Mouse (Mus musculus) WW6 (cell line): ENCODE results near the gene Fam110a.
"Not testable (repeated sequence)": the region's sequence is repeated elsewhere in the genome, so short reads cannot be mapped to it uniquely, and the experiment has no call there.

Source experiments
- DNase-seq: peaks from one replicate; pipeline ENCODE4 v3.0.0-alpha.2; 2013; ENCODE audit warnings: low read depth, low spot score

Fam110a gene

GRCm38 (mm10) chr2:151997776-151998504, 17.9 kb upstream of the Fam110a start:
- no peak for DNase-seq

- DNase-seq, result not testable (repeated sequence)
Measured at GRCm38 (mm10) chr2:151997190-151997575, 17.2 kb upstream of the Fam110a start.

GRCm38 (mm10) chr2:151996229-151997189, 16.5 kb upstream of the Fam110a start, which contains the start of gene Slc52a3:
Gene Slc52a3, plus strand, starts transcription at chr2:151996511.
- no peak for DNase-seq

- DNase-seq, result no peak
Measured at GRCm38 (mm10) chr2:151994350-151995122, 14.5 kb upstream of the Fam110a start.

- DNase-seq, result no peak
Measured at GRCm38 (mm10) chr2:151991446-151991845, 11.4 kb upstream of the Fam110a start.

- no peak for DNase-seq
Measured at GRCm38 (mm10) chr2:151990985-151991394, 11.0 kb upstream of the Fam110a start.

GRCm38 (mm10) chr2:151988978-151989377, 9.0 kb upstream of the Fam110a start:
- no peak for DNase-seq

GRCm38 (mm10) chr2:151986958-151987357, 6.9 kb upstream of the Fam110a start:
- DNase-seq, result no peak

- no peak for DNase-seq
Measured at GRCm38 (mm10) chr2:151985426-151986172, 5.6 kb upstream of the Fam110a start.

- DNase-seq, result no peak
Measured at GRCm38 (mm10) chr2:151984019-151984418, 4.0 kb upstream of the Fam110a start.

GRCm38 (mm10) chr2:151982476-151982875, 2.5 kb upstream of the Fam110a start:
- no peak for DNase-seq

GRCm38 (mm10) chr2:151981268-151981667, 1.2 kb upstream of the Fam110a start:
- no peak for DNase-seq

- no peak for DNase-seq
Measured at GRCm38 (mm10) chr2:151980355-151980693, 305 bp upstream of the Fam110a start.

- no peak for DNase-seq
Measured at GRCm38 (mm10) chr2:151978494-151978893, 1.5 kb downstream of the Fam110a start.

- DNase-seq, result no peak
Measured at GRCm38 (mm10) chr2:151977689-151978440, 2.2 kb downstream of the Fam110a start.

- no peak for DNase-seq
Measured at GRCm38 (mm10) chr2:151976067-151976466, 4.0 kb downstream of the Fam110a start.

GRCm38 (mm10) chr2:151975295-151975694, 4.7 kb downstream of the Fam110a start:
- DNase-seq, result no peak

- no peak for DNase-seq
Measured at GRCm38 (mm10) chr2:151973595-151974562, 6.1 kb downstream of the Fam110a start.
